Mouse (Mus musculus): ENCODE results near the gene Timmdc1.
A peak's percentile ranks its signal among the peaks of the same experiment; 100 is the strongest.

Timmdc1 gene

DNA sequence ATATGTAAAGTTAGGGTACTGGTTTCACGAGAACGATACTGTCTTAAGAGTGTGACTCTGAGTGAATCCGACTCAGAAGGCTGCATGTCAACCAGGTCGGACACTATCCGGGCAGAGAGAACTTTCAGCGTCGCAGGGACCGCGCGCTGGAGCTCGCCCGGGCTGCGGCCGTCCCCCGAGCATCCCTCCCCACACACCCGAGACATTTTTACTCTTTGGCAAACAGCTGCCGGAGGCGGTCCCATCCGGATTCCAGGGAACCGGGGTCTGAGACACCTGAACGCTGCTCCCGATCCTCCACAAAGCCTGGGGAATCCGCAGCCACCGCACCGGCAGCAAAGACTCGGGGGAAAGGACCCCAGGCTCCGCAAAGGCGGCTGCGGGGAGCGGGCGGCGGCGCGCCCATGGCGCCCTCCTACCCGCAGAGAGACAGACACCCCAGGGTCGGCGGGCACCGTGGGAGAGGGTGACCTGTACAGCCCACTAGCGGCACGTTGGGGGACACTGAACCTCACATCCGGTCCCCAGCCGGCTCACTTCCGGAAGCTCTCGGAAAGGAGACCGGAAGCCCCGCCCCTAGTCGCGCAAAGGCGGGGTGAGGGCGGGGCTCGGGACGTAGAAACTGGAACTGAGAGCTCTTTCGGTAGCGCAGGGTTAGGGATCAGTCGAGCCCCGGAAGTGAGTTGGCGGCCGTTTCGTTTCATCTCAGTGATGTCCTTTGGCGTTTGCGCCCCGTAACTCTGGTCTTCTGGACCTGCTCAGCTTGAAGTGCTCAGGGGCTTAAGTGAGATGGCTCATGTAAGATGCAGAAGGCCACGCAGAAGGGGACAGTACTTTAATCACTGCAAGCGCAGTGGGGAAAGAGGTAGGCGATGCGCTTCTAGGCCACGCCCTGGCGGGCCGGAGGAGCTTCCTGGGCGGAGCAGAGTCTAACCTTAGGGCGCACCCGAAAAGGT, at the start of gene Timmdc1:
Gene Timmdc1 (minus strand): TSS at position 535 of the 956 bp plus-strand sequence.
- DNase-seq (ENCODE audit: low read depth, low spot score), result peak; percentile 98

DNA sequence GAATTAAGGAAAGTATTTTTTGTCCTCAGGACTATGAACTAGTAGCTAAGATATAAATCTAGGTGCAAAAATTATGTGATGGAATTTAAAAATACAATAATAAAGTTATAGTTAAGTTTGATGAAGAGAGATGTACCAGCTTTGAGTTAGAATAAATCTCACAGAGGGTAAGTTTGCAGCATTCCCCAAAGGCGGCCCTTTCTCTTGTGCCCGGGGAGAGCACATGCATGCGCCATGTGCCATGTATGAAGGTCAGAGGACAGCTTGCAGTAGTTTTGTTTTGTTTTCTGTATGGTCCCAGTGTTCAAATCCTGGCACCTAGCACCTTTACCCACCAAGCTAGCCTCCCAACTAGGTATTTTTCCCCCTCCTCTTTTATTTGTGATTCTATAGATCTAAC, 49.0 kb upstream of the Timmdc1 start:
- no peak for DNase-seq (ENCODE audit: low read depth, low spot score)

DNA sequence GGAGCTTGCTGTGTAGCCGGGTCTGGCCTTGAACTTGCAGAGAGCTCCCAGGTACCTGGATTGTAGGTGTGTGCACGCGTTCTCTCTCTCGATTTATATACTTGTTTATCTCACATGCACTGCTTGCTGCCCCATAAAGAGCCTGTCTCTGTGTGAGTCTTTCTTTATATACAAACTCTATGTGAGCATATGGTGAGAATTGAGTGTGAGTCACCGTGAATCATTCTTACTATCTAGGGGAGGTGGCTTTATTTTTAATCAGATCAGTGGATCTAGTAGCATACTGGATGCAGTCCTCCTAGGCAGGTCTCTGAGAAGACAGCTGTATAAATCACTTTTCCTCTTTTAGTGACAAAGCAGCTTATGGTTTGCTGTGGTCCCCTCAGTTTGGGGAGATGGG, 45.7 kb upstream of the Timmdc1 start:
- DNase-seq (ENCODE audit: low read depth, low spot score), result no peak

DNA sequence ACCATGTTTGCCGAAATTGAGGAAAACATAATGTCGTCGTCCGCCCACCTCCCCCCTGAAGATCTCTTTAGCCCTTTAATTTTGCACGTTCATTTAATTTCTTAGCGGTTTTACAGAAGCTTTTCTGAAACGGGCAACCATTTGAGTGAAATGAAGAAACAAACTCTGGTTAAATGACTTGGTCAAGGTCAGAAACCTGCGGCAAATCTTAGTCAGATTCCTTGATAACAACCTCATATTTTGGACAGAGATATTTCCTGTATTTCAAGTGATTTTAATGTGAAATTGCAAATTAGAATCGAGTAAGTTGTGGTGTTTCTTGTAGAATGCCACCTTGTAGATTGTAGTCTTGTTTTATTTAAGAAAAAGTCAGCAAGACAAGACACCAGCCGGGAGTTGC, 41.1 kb upstream of the Timmdc1 start:
- no peak for DNase-seq (ENCODE audit: low read depth, low spot score)

DNA sequence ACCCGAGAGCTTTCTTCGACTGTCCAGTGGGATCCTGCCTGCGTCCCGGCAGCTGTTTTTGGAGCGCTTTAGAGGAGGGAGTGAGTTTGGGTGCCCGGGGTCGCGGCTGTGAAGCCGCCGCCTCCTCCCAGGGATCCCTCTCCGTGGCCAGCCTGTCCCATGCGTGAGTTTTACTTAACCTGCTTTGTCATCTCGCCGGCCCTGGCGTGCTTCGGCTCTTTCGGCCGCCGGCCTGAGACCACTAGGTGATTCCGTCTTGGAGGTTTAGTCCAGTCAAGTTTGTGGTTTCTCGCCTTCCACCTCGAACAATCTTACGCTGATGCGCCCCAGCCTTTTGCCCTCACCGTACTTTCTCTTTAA, 40.5 kb upstream of the Timmdc1 start:
- DNase-seq (ENCODE audit: low read depth, low spot score), result no peak

DNA sequence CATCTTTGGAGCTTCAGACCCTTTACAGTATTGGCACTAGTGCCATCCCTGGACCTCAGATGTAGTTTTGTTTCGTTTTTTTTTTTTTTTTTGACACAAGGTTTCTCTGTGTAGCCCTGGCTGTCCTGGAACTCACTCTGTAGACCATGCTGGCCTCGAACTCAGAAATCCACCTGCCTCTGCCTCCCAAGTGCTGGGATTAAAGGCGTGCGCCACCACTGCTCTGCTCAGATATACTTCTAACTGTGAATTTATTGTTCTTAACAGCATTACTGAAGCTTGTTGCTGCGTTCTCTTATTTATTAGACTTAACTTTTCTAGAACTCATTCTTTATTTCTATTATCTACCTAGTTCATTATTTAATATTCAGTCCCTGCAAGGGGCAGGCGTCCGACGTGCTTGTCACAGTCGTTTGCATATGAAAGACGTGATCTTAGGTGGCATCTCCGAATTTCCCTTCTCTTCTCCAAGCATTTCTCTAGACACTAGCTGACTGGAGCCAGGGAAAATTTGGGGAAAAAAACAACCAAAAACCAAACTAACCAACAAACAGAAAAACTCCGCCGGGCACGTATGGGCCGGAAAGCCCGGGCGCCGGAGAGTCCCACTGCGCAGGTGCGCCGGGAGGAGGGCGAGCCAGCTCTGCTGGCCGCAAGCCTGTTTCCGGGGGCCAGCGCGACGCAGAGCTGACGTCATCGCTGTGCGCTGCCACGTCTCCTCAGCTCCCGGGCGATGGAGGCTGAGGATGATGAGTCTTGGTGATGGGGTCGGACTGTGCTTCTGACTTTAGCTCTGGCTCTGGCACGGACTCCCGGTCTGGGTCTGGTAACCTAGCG, 39.9 kb upstream of the Timmdc1 start:
- DNase-seq (ENCODE audit: low read depth, low spot score), result peak; percentile 95

DNA sequence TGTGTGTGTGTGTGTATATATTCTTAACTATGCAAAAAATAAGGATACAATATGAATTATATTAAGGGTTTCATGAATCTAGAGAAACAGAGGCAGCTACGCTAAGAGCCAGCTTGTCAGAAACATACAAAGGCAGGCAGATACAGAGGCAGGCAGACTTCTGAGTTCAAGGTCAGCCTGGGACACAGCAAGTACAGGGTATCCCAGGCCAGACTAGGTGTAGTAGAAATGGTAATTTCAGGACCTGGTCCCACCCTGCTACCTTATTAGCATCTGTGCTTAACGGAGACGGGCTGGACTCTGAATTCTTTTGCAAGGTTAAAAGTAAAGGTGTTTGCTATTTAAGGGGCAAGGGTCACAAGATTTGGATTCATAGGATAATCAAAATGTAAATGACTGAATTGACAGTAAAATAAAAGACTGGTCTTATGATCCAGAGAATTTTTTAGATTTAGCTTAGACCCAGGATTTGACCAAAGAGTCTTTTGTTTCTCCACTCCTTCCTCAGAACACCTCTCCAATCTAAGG, 35.8 kb upstream of the Timmdc1 start, which contains the start of gene Tmem39a:
Gene Tmem39a (plus strand): TSS at position 478 of the 528 bp plus-strand sequence.
- no peak for DNase-seq (ENCODE audit: low read depth, low spot score)

DNA sequence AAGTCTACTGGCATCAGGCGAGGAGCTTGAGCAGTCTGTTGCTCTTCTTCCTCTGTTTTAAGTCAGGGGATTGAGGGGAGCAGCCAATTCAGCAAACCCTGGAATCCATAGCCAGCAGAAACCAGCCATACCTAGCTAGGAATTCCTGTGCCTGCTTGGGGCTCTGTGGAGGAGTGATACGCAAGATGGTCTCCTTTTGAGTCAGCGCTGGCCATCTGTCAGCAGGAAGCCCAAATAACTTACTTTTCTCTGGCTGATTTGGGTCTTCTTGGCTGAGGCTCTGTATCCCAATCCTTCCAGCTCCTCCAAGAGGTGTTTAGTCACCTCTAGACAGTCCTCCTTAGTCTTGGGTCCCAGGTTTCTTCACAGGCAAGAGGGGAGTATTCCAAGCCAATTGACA, 33.5 kb upstream of the Timmdc1 start:
- no peak for DNase-seq (ENCODE audit: low read depth, low spot score)

DNA sequence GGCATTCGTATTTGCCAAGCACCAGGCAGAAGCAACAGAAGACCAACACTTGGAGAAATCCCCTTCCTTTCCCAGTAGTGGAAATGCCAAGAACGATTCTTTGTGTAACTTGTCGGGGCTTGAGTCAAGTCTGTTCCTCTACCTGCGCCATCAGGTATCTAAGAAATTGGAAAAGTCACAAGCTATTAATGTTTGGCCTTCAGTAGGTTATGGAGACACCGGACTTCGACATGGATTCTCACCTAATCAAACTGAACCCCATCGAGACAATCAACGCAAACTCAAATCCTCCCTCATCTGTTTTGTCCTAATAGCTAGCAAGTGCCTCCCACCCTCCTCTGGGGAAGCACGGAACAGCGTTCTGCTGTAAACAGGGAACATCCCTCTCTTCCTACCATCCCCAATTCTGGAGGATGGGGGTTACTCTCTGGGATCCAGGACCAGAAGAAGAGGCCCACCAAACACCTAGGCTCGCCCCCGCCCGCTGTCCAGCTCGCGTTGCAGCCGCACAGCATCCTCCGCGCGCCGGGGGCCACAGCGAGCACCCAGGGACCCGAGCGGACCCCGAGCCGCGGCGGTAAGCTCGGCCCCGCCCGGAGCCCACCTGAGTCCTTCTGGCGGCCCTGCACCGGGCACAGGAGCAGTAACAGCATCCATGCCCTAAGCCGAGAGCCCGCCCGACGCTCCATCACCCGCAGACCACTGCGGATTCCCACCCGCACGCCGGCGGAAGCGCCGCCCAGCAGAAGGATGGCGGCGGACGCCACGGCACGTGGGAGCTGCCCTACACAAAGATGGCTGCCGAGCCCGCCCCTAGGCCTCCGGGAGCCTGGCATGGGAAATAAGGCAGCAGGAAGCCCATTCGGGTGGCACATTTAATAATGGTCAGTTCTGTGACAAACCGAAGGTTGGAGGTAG, 27.3 kb upstream of the Timmdc1 start, which contains the start of gene Poglut1:
Gene Poglut1 (minus strand): TSS at position 780 of the 918 bp plus-strand sequence.
- DNase-seq (ENCODE audit: low read depth, low spot score), result peak; percentile 89

DNA sequence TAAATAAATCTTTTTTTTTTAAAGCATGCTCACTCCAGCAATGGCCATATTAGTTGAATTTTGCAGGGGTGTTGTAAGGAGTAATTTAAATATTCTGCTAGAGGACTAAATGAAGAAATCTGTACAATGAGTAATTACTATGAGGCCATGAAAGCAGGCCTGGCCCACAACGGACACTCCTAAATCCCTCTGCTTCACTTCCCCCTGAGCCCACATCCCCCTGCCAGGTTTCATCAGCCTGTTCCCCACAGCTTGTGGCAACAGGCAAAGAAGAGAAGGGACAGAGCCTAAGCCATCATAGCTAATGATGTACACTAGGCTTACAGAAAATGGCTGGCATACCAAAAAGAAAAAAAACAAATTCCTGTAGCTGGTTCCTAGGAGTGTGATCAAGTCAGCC, 25.5 kb upstream of the Timmdc1 start:
- no peak for DNase-seq (ENCODE audit: low read depth, low spot score)

DNA sequence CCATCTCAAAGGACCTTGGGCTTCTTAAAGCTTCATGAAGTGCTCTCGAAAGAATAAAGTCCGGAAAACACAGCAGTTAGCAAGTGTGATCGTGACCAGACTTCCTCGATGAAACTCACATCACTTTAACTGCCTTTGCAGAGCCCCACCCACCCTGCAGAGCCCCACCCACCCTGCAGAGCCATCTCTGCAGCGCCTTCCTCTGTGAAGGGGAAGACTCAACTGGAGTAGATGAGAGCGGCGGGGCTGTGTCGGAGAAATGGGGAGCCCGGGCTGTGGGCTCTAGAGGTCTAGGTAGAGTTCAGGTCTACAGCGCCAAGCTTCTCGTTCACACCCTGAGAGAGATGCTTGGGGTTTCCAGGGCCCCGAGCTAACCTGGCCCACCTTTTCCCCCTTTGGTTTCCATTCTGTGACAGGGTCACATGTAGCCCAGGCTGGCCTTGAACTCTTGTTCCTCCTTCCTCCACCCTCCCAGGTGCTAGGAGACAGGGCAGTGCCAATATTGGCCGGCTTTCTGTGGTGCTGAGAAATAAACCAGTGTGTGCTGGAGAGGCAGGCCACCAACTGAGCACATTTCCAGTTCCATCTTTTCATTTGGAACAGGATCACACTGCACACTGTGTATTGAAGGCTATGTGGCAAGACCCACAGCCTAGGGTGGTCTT, 16.4 kb upstream of the Timmdc1 start:
- no peak for DNase-seq (ENCODE audit: low read depth, low spot score)

DNA sequence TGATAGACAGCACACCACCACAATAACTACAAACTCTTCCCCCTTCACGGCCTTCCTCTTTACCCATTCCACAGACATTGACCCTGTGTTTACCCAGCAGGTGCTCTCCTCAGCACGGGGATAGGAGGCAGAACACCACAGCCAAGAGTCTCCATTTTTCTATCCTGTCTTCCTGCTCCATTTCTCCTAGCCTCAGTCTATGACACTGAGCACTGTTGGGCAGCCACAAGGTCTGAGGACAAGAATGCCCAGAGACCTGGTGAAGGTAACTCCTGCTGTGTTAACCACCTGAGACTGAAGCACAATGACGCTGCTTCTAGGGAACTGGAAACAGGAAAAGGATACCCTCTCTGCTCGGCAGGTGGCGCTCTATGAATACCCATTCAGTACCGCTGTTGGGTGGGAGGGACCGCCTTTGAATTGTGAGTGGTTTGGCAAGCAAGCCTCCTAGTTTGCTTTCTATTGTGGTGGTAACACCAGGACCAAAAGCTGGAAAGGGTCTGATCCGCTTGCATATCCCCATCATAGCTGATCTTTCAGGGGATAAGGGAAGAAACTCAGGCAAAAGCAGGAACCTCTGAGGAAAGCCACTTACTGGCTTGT, 14.2 kb upstream of the Timmdc1 start:
- peak; percentile 71 for DNase-seq (ENCODE audit: low read depth, low spot score)

DNA sequence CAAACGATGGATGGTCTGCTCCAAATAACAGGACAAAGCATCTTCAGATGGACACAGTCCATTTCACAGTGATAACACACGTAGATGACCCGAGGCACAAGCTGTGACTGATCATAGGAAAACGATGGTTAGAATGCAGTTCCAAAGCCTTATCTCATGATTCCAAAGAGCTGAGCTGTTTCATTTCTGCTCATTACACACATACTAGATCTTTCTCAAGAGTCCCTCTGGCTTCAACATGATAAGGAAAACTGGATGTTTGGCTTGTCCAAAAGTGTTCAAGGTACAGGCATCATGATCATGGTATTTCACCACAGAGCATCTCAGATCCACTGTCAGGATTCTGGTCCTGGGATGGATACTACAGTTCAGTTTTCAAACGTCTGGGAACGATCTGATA, 3.8 kb upstream of the Timmdc1 start:
- DNase-seq (ENCODE audit: low read depth, low spot score), result no peak

DNA sequence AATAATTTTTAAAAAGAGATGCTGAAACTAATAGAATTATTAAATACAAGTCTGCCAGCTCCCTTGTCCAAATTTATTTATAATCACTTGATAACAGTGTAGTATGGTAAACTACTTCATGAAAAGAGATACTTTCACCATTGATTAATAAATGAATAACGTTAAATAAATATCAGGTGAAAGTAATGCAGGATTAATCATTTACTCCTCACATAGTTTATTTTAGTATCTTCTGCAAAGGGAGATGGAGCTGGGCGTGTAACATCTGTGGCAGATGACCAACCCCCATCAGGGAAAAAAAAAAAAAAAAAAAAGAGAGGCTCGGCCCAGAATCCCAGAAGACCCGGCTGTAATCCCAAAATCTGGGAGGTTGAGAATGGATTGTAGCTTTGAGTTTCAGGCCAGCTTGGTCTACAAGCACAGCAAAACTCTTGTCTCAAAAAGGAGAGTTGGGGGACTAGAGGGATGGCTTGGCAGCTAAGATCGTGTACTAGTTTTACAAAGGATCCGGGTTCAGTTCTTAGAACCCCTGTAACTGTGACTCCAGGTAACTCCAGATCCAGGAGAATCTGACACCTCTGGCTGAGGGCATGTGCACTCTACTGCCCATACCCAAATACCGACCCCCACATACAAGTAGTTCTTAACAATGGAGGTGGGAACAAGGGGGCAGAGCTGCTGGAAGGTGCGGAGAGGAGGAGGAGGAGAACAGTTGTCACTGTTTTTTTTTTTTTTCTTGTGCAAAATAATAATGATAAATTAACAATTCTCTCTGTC, 1.1 kb downstream of the Timmdc1 start:
- peak; percentile 29 for DNase-seq (ENCODE audit: low read depth, low spot score)

DNA sequence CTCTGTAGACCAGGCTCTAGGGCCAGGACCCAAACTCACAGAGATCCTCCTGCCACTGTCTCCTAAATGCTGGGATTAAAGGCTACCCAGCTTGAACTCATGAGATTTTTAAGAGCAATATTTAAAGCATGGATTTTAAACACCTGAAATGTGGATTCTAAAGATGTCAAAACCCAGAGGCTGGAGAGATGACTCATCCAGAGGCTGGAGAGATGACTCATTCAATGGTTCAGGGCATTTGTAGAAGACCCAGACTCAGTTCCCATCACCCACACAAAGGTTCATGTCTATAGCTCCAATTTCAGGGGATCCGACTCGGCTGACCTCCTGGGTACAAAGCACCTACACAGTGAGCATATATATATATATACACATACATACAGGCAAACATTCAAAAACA, 3.3 kb downstream of the Timmdc1 start:
- no peak for DNase-seq (ENCODE audit: low read depth, low spot score)

DNA sequence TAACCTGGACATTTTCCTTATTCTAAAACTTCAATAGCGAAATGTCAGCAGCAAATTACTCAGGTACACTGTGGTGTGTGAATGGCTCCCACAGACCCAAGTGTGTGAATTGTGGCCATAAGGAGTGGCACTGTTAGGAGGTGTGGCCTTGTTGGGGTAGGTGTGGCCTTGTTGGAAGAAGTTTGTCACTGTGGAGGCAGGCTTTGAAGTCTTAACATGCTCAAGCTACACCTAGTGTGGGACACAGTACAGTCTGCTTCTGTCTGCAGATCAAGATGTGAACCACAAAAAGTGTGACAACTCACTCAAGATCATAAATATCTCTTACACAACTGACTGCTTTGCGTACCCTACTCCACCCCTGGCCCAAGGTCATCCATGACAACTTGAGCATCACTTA, 11.6 kb downstream of the Timmdc1 start:
- DNase-seq (ENCODE audit: low read depth, low spot score), result no peak

DNA sequence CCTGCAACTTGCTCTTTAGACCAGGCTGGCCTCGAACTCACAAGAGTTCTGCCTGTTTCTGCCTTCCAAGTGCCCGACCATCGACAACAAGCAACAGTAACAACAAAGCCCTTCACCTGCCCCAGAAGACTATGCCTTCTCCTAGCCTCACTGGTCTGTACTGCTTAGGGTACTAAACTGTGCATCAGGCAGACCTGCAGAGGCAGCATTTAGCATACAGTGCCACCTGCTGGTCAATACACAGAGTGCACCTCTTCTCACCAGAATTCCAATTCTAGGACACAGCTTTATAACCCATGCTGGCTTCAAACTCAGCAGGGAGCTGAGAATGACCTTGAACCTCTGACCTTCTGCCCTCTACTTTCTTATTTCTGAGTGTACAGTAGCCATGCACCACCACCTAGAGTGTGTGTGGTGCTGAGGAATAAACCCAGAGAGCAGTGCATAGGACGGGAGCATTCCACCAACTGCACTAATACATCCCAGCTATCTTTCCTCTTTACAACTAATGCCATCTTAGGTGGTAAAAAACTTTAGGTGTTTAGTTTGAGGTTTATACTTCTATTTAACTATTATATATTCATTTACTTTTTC, 16.3 kb downstream of the Timmdc1 start:
- peak; percentile 63 for DNase-seq (ENCODE audit: low read depth, low spot score)

DNA sequence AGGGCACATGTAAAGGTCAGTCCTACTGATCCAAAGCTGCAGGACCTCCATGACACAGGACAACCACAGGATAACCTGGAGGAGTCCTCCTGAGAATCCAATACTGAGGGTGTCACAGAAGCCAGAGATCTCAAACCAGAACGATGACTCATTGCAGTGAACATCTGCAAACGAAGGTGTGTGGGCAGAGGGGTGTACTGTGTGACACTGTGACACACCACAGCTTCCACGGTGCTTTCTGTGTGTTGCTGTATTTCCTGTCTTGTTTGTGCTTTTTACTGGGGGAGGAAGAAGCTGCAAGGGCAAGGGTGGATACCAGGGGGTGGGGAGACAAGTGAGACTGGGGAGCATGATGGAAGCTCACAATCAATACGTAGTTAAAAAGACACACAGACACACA, 18.9 kb downstream of the Timmdc1 start:
- DNase-seq (ENCODE audit: low read depth, low spot score), result no peak

DNA sequence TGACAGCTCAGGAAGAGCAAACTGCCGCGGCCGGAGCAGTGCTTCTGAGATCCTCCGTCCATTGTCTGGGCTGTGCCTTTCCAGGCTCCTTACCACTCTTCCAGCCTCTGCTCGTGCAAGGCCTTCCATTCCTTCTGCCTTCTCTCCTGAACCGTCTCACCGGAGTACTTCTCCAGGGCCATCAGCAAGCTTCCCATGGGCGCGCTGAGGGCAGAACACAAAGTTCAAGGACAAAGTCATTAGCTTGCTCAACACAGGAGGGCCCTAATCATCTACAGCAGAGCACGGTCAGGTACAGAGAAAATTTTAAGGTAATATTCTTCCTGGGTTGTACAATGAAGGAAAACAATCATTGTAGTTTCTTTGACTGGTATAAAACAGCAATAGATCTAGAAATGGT, 20.0 kb downstream of the Timmdc1 start:
- no peak for DNase-seq (ENCODE audit: low read depth, low spot score)

Data from A20 (cell line).